Mouse (Mus musculus): ENCODE results near the gene Gm8978.
"Not testable (repeated sequence)": the region's sequence is repeated elsewhere in the genome, so short reads cannot be mapped to it uniquely, and the experiment has no call there.

Gene Gm8978

DNA sequence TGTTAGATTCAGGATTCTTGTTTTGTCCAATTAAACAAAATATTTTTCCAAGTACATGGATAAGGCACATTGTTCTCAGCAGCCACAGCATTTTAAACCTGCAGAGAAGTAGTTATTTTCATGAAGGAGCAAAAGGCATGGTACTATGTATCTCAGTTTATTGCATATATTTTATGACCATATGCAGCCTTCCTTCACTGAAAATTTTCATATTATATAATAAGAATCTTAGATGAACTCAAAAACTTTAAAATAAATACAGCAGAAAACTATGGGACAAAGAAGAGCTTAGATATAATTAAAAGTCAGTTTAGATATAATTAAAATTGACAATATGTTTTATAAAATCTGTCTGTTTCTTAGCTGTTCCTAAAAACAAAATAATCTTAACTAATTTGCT is at the start of gene Gm8978:
Gene Gm8978, minus strand, starts transcription at position 101 of the 400 bp plus-strand sequence.
- not testable (repeated sequence) for DNase-seq

DNA sequence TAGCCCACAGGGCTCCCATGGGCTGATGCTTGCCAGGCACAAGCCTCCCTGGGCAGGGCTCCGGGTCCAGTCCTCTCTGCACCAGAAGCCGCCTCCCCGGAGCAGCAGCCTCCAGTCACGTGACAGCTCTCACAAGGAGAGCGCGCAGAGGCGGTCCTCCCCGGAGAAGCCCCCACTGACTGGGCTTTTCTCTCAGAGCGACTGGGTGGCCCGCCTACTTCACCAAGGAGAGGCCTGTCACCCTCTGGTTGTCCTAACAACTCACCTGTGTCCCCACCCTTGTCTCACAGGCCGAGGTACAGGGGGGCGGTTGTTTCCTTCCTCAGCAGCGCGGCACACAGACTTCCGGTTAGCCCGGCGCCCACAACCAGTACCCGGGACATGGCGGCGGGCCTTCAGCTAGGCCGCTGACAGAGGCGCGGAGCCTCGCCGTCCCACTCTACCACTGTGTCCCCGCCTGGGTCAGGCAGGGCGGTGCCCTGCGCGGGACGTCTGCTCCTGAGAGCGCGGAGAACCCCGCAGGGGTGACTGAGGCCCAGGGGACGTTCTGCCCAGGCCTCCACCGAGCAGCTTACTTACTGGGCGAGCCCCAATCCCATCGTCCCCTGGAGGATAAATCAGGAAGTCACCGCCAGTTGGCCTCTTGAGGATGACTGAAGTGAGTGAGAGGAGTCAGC is 35.3 kb downstream of the Gm8978 start:
- peak; percentile 61 to 64 for DNase-seq

DNA sequence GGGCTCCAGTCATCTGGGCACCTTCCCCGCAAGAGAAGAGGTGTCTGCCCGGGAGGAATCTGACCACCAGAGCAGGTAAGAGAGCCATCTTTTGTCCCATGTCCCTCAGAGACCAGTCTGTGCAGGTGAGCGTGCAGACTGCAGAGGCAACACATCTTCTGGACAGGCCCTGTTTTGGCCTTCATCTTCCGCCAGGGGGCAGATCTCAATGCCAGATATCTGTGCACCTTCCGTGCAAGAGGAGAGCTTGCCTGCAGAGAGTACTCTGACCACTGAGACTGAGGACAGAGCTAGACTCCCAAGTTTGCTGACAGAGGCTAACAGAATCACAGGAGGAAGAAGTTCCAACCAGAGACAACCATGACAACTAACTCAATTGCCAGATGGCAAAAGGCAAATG is 56.5 kb downstream of the Gm8978 start:
- not testable (repeated sequence) for DNase-seq

Measured in cerebellum, postnatal 10 days (tissue).